8 mouse cellular contexts compared by ENCODE assay signal in genomic region chr10:75451036-75451786, GRCm38 (mm10). TPM values are rescaled to one million over a fixed set of nuclear protein-coding genes. Genes with fewer than 3 reads are reported as not detected.
DNase-seq lines count a peak whose midpoint lies in the region; TF ChIP-seq lines count a peak whose summit lies in the region.

No protein-coding gene starts in this region.

- no peak for TF ChIP-seq CTCF in layer of hippocampus, adult 2 months (conservative IDR thresholded peaks at IDR 0.05)

- H3K27ac ChIP-seq in layer of hippocampus, adult 2 months: peak overlapping the region; percentile 14; the same call in 1 of the 2 replicates

- no peak overlapping the region for H3K4me3 ChIP-seq in layer of hippocampus, adult 2 months

- no peak for DNase-seq in layer of hippocampus, adult 2 months (ENCODE audit: low spot score in 2 of 2)
- no peak for DNase-seq in layer of hippocampus, adult 9-10 months (ENCODE audit: low spot score)
- peak; percentile 39 for DNase-seq in cerebellum, adult 9-10 months
- peak; percentile 69 to 82 for DNase-seq in heart, adult 18-20 months
- DNase-seq in kidney, adult 18-20 months: peak; percentile 81
- peak; percentile 75 for DNase-seq in lung, postnatal 36 days
- no peak for DNase-seq in thymus, postnatal 14 days
- no peak for DNase-seq in B cell, adult 2 months

RNA-seq across cellular contexts. Expression of gene Upb1, which starts 50.3 kb away (rescaled TPM):
- under 1 TPM in 1 of 2 experiments, not detected in 1; 0.31 TPM for total RNA-seq in layer of hippocampus, adult 2 months (2021)
- under 1 TPM; 0.25 to 0.64 TPM for total RNA-seq in heart, adult 18-20 months (2021)

Comparison
In these comparisons a context has a peak if more than half of its experiments do, and no peak if none do; other contexts are left out.
1. DNase-seq: peak in cerebellum, adult 9-10 months (single experiment), heart, adult 18-20 months (2 of 2), kidney, adult 18-20 months (single experiment) and lung, postnatal 36 days (single experiment); none in layer of hippocampus, adult 2 months (0 of 2), layer of hippocampus, adult 9-10 months (single experiment), thymus, postnatal 14 days (single experiment) and B cell, adult 2 months (0 of 2).